Mouse (Mus musculus) myocyte (in vitro differentiated cells): ENCODE data around the gene Gna12.

Source experiments
- E2F4 ChIP-seq: IDR thresholded peaks from one replicate; pipeline ENCODE4 v1.6.1; 2011; ENCODE audit warnings: mild to moderate bottlenecking, control low read depth, moderate library complexity; ENCODE audit not compliant: insufficient read depth
- MAX ChIP-seq: IDR thresholded peaks from one replicate; pipeline ENCODE4 v1.6.1; 2011; ENCODE audit warnings: low read depth, mild to moderate bottlenecking, control low read depth
- MYOD1 ChIP-seq, 3 experiments: IDR thresholded peaks; one replicate each; pipeline ENCODE4 v1.6.1; 2011; ENCODE audit warnings: control low read depth in 2 of 3, low read depth in 2 of 3, mild to moderate bottlenecking in 2 of 3, moderate library complexity in 1 of 3; ENCODE audit not compliant: insufficient read length in 2 of 3, control insufficient read depth in 1 of 3
- MYOG ChIP-seq, 3 experiments: IDR thresholded peaks; one replicate each; pipeline ENCODE4 v1.6.1; 2011; ENCODE audit warnings: control low read depth in 2 of 3, low read depth in 2 of 3, mild to moderate bottlenecking in 2 of 3; ENCODE audit not compliant: insufficient read length in 2 of 3, control insufficient read depth in 1 of 3, insufficient read depth in 1 of 3
- POLR2A ChIP-seq: IDR thresholded peaks from one replicate; pipeline ENCODE4 v1.6.1; 2011; ENCODE audit warnings: low read depth, mild to moderate bottlenecking, control low read depth, moderate library complexity; ENCODE audit not compliant: insufficient read length
- POLR2AphosphoS2 ChIP-seq: IDR thresholded peaks from one replicate; pipeline ENCODE4 v1.6.1; 2011; ENCODE audit warnings: low read depth, control low read depth; ENCODE audit not compliant: insufficient read length
- REST ChIP-seq: IDR thresholded peaks from one replicate; pipeline ENCODE4 v1.6.1; 2011; ENCODE audit warnings: mild to moderate bottlenecking, control low read depth, moderate library complexity; ENCODE audit not compliant: insufficient read depth, insufficient read length
- SRF ChIP-seq: IDR thresholded peaks from one replicate; pipeline ENCODE4 v1.6.1; 2011; ENCODE audit warnings: low read depth; ENCODE audit not compliant: control insufficient read depth, insufficient read length
- TCF12 ChIP-seq: IDR thresholded peaks from one replicate; pipeline ENCODE4 v1.6.1; 2011; ENCODE audit warnings: mild to moderate bottlenecking, control low read depth; ENCODE audit not compliant: poor library complexity, insufficient read depth, severe bottlenecking
- TCF3 ChIP-seq: IDR thresholded peaks from one replicate; pipeline ENCODE4 v1.6.1; 2011; ENCODE audit warnings: low read depth, control low read depth; ENCODE audit not compliant: insufficient read length
- USF1 ChIP-seq: IDR thresholded peaks from one replicate; pipeline ENCODE4 v1.6.1; 2011; ENCODE audit warnings: low read depth, mild to moderate bottlenecking, control low read depth, moderate library complexity

- no peak for TF ChIP-seq USF1
- TF ChIP-seq POLR2A: no peak
- no peak for TF ChIP-seq MAX
- no peak for TF ChIP-seq MYOD1 (IDR thresholded peaks at IDR 0.05; ENCODE audit: control insufficient read depth in 1 of 3, insufficient read length in 2 of 3, low read depth in 2 of 3)
- no peak for TF ChIP-seq TCF12
- TF ChIP-seq E2F4: no peak
- TF ChIP-seq POLR2AphosphoS2: no peak
- TF ChIP-seq TCF3: no peak
- TF ChIP-seq SRF: no peak
- no peak for TF ChIP-seq MYOG (IDR thresholded peaks at IDR 0.05; ENCODE audit: control insufficient read depth in 1 of 3, insufficient read depth in 1 of 3, insufficient read length in 2 of 3, low read depth in 2 of 3)
- TF ChIP-seq REST: no peak
These were observed 58.6 kb downstream of the Gna12 start for GRCm38 (mm10) chr5:140771612-140772011.
